Mouse (Mus musculus): ENCODE results near the gene Inpp5a. TPM values are rescaled to one million over a fixed set of nuclear protein-coding genes. Genes with fewer than 3 reads are reported as not detected.

Gene Inpp5a
- polyA plus RNA-seq (2015; fragmentation: Nextera tagmentation; extraction: Ambion mirVana), result 58.4 and 58.5 TPM in 2 replicates

DNA sequence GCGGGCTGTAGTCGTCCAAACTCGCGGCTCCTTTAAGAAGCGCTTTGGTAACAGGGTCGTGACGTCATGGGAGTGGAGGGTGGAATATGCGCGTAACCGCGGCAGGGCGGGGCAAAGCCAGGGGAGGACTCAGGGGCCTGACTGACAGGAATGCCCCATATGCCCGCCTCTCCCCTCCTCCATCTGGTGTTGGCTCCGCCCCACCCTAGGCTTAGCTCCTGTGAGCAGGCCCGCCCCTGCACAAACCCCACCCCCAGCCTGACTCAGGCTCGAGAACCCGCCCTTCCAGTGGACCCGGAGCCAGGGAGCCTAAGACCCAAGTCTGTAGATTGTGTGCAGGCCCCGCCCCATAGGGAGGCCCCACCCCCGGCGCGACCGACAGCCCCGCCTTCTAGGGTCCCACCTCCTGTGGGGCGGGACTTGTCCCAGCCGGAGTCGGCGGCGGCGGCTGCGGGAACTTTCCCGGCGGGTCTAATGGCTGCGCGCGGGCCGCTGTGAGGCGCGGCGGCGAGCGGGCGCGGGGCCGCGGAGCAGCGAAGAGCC lies at the start of gene Inpp5a:
TSS of gene Inpp5a (plus strand) at position 440 of the 543 bp plus-strand sequence.
- H3K27me3 ChIP-seq (replicated peaks), result no peaks in the 10 kb centered on the region
- WGBS, result under 1% methylated on average over 21 of the region's 47 CpGs
- H3K9ac ChIP-seq, result peak within 1 kb of the TSS; percentile 100
- peak within 1 kb of the TSS; percentile 80 for H3K4me2 ChIP-seq
- H3K27ac ChIP-seq (replicated peaks), result peak within 1 kb of the TSS; percentile 90
- H3K9me3 ChIP-seq, result no peaks in the 10 kb centered on the region
- H3K4me3 ChIP-seq, result peak within 1 kb of the TSS; percentile 88
- no peaks in the 10 kb centered on the region for H3K36me3 ChIP-seq
- H3K4me1 ChIP-seq, result peaks cover 72% of the 10 kb centered on the region
- ATAC-seq (ENCODE audit: extremely low read depth, insufficient number of reproducible peaks, low FRiP score, low TSS enrichment), result peak; percentile 94

DNA sequence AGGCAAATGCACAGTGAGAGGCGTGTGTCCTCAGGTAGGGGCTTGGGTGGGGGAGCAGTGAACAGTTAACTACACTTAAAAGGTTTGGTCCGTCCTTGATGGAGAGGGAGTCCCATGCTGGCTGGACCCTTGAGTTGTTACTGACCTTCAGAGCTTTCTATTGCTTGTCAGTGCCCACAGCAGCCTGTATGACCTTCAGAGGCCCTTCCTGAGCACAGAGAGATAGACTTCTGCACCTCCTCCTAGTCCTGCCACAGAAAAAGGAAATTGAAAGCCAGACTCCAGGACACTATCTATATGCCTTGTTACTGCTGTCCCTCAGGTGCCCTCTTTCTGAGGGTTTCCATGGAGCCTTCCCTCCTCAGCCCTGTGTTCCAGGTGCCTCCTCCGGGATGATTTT lies 49.7 kb upstream of the Inpp5a start:
- 61% methylated on average over 3 of the region's 3 CpGs for WGBS
- Histone ChIP-seq H3K4me1 (peaks cover 17% of the 10 kb centered on the region), H3K27ac (replicated peaks) (peak overlapping the region; percentile 68), H3K4me2 (no peak overlapping the region), H3K9ac (peak overlapping the region; percentile 9; the same call in 1 of the 2 replicates), H3K36me3 (no peaks in the 10 kb centered on the region), H3K4me3 (no peak overlapping the region), H3K9me3 (no peaks in the 10 kb centered on the region), H3K27me3 (replicated peaks) (no peaks in the 10 kb centered on the region)
- no peak for ATAC-seq (ENCODE audit: extremely low read depth, insufficient number of reproducible peaks, low FRiP score, low TSS enrichment)

DNA sequence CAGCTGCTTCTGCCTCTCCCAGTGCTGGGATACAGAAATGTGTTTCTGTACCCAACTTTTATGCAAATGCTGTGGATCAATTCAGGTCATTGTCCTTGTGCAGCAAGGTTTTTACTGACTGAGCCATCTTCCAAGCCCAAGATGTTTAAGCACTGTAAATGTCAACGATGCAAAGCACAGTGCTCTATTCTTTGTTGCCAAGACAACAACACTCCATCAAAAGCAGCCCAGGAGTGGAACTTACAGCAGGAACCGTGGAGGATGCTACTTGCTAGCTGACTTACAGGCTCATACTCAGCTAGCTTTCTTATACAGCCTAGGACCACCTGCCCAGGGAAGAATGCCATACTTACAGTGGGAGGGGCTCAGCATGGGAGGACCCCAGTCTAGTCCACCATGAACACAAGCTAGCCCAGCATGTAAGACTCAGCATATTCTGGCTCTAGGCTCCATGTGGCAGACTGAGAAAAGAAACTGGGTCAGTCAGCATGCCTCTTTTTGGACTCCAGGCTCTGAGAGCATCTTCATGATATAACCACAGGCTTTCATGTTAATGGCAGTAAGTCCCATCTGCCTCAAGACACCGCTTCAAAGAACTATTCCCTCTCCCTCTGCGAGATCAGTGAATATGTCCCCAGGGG lies 47.8 kb upstream of the Inpp5a start:
- Histone ChIP-seq H3K4me3 (no peak overlapping the region), H3K27ac (replicated peaks) (no peak overlapping the region), H3K4me1 (peaks cover 17% of the 10 kb centered on the region), H3K36me3 (no peaks in the 10 kb centered on the region), H3K9ac (no peak overlapping the region), H3K27me3 (replicated peaks) (no peaks in the 10 kb centered on the region), H3K4me2 (no peak overlapping the region), H3K9me3 (no peaks in the 10 kb centered on the region)
- no peak for ATAC-seq (ENCODE audit: extremely low read depth, insufficient number of reproducible peaks, low FRiP score, low TSS enrichment)
- WGBS, result 78% methylated on average over 4 of the region's 4 CpGs

DNA sequence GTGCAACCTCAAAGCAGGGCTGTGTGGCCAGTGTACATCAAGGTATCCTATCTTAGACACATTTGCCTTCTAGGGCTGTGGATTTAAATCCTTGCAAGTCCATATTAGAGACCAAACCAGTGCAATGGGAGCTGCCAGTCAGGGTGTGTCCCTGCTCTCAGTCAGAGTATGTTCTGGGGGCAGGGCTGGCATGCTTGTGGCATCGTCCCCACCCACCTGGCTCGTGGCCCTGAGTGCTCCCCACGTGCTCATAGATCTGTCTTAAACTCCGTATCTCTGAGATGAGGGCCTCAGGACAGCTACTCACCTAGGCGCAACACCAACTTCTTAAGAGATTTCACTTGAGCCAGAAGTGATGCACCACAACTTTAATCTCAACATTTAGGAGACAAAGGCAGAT lies 46.1 kb upstream of the Inpp5a start:
- no peak overlapping the region for H3K9ac ChIP-seq
- no peaks in the 10 kb centered on the region for H3K27me3 ChIP-seq (replicated peaks)
- 79% methylated on average over 5 of the region's 5 CpGs for WGBS
- no peaks in the 10 kb centered on the region for H3K9me3 ChIP-seq
- H3K4me2 ChIP-seq, result no peak overlapping the region
- peaks cover 17% of the 10 kb centered on the region for H3K4me1 ChIP-seq
- H3K27ac ChIP-seq (replicated peaks), result no peak overlapping the region
- H3K36me3 ChIP-seq, result no peaks in the 10 kb centered on the region
- H3K4me3 ChIP-seq, result no peak overlapping the region
- ATAC-seq (ENCODE audit: extremely low read depth, insufficient number of reproducible peaks, low FRiP score, low TSS enrichment), result no peak

DNA sequence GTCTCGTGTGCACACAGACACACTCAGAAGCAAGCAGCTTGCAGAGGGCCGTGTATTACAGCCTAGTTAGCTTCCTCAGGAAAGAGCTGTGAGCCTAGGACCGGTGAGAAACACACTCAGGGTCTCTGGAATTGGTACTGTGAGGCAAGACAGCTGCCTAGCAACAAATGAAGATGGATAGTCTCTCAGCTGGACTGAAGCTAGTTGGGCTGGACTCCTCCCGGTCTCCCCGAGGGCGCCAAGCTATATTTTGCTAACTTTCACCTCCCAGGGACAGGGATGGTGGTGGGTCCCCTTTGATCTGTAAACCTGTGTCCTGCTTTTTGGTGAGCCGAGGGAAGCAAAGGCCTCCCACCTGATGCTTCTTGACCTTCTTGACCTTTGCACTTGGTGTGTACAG lies 41.9 kb upstream of the Inpp5a start:
- H3K27me3 ChIP-seq (replicated peaks), result no peaks in the 10 kb centered on the region
- 65% methylated on average over 7 of the region's 7 CpGs for WGBS
- ATAC-seq (ENCODE audit: extremely low read depth, insufficient number of reproducible peaks, low FRiP score, low TSS enrichment), result no peak
- H3K36me3 ChIP-seq, result no peaks in the 10 kb centered on the region
- H3K27ac ChIP-seq (replicated peaks), result no peak overlapping the region
- peaks cover 23% of the 10 kb centered on the region for H3K4me1 ChIP-seq
- no peaks in the 10 kb centered on the region for H3K9me3 ChIP-seq
- H3K9ac ChIP-seq, result no peak overlapping the region
- H3K4me2 ChIP-seq, result no peak overlapping the region
- no peak overlapping the region for H3K4me3 ChIP-seq

DNA sequence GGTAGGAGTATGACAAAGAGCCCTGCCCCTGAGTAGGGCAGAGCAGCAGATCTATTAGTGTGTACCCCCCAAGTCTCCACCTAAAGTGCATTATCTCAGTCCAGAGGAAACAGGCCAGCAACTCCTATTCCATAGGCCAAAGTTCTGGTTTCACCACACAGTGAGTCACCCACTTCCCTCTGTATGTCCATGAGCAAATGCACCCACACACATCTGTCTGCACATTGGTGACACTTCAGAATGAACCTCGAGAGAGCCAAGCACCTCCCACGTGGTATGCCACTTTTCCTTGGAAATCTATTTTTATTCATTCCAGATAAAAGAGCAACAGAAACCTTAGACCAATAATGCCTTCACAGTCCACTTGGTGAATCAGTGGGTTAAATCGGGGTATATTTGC lies 38.3 kb upstream of the Inpp5a start:
- 33% methylated on average over 3 of the region's 3 CpGs for WGBS
- Histone ChIP-seq H3K27me3 (replicated peaks) (no peaks in the 10 kb centered on the region), H3K4me3 (no peak overlapping the region), H3K36me3 (no peaks in the 10 kb centered on the region), H3K27ac (replicated peaks) (peak overlapping the region; percentile 17), H3K9ac (no peak overlapping the region), H3K9me3 (no peaks in the 10 kb centered on the region), H3K4me1 (peaks cover 17% of the 10 kb centered on the region), H3K4me2 (no peak overlapping the region)
- ATAC-seq (ENCODE audit: extremely low read depth, insufficient number of reproducible peaks, low FRiP score, low TSS enrichment), result no peak

DNA sequence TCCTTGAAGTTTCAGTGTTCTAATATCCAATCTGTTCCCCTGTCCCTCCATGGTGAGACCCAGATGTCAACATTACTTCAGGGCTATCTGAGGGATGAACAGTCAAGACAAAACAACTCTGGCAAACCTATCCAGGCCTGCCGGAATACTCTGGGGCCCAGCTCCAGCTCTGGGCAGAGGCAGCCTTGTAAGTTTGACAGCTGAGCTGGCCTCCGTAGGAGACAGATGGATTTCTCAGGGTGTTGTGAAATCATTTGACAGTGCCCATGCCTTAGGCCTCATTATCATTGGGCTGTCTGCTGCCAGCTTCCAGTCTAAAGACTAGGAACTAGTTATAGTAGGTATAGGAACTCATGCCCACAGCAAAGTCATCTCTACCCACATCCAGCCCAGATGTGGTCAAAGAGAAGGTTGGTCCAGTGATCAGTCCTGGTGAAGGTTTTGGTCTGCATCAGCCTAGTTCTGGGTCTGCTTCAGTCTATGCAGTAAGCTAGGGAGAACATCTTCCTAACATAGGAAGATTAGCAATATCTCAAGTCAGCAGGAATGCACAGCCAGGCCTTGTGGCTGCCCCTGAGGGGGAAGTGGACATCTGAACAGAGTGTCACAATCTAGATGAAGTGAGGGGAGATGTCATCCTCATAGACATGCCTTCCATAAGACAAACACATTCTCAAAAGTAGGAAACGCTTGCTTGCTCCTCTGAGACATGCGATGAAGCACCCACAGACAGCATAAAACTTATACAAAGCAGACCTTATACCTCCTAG lies 34.4 kb upstream of the Inpp5a start:
- no peak overlapping the region for H3K4me3 ChIP-seq
- peaks cover 19% of the 10 kb centered on the region for H3K4me1 ChIP-seq
- H3K27ac ChIP-seq (replicated peaks), result no peak overlapping the region
- ATAC-seq (ENCODE audit: extremely low read depth, insufficient number of reproducible peaks, low FRiP score, low TSS enrichment), result no peak
- no peaks in the 10 kb centered on the region for H3K36me3 ChIP-seq
- H3K9me3 ChIP-seq, result no peaks in the 10 kb centered on the region
- no peak overlapping the region for H3K4me2 ChIP-seq
- WGBS, result 79% methylated on average over 4 of the region's 4 CpGs
- H3K9ac ChIP-seq, result no peak overlapping the region
- H3K27me3 ChIP-seq (replicated peaks), result no peaks in the 10 kb centered on the region

DNA sequence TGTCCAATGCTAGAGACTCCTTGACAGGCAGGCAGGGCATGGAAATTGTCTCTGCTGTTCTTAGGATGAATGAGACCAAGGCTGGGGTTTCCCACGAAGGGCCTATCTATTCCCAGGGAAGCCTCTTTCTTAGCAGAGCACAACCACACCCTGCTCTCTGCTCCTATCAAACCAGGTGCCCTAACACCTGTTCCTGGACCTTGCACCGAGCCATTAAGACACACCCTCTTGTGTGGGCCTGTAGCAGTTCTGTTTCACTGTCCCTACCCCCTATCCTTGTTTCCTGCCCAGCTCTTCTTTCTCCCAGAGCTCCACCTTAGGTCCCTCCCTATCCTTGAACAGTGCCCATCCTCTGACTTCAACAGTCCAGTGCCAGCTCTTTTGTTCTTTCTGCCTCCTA lies 31.9 kb upstream of the Inpp5a start:
- Histone ChIP-seq H3K27ac (replicated peaks) (no peak overlapping the region), H3K4me1 (peaks cover 23% of the 10 kb centered on the region), H3K9ac (no peak overlapping the region), H3K4me2 (no peak overlapping the region), H3K27me3 (replicated peaks) (no peaks in the 10 kb centered on the region), H3K4me3 (no peak overlapping the region), H3K9me3 (no peaks in the 10 kb centered on the region), H3K36me3 (no peaks in the 10 kb centered on the region)
- no peak for ATAC-seq (ENCODE audit: extremely low read depth, insufficient number of reproducible peaks, low FRiP score, low TSS enrichment)
- 64% methylated on average over 2 of the region's 2 CpGs for WGBS

DNA sequence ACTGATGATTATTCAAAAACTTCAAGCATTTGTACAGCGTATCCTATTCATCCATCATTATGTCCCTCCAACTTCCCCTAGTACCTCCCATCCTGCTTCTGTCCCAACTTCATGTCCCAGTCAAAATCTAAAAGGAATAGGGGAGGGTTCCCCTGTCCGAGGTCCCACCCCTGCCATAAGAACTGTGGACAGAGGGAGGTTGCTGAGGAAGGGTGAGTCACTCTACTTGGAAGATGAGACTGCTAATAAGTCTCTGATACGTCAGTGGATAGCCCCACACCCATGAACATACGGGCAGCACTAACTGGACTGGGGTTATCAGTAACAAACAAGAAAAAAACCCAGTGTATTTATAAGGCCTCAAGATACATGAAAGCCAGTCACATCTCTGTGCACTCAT lies 29.0 kb upstream of the Inpp5a start:
- H3K4me3 ChIP-seq, result no peak overlapping the region
- no peaks in the 10 kb centered on the region for H3K9me3 ChIP-seq
- no peaks in the 10 kb centered on the region for H3K27me3 ChIP-seq (replicated peaks)
- no peak for ATAC-seq (ENCODE audit: extremely low read depth, insufficient number of reproducible peaks, low FRiP score, low TSS enrichment)
- WGBS, result 54% methylated on average over 4 of the region's 4 CpGs
- H3K4me2 ChIP-seq, result no peak overlapping the region
- H3K4me1 ChIP-seq, result peaks cover 52% of the 10 kb centered on the region
- no peak overlapping the region for H3K9ac ChIP-seq
- peak overlapping the region; percentile 53; the same call in 1 of the 2 replicates for H3K27ac ChIP-seq (replicated peaks)
- H3K36me3 ChIP-seq, result no peaks in the 10 kb centered on the region

DNA sequence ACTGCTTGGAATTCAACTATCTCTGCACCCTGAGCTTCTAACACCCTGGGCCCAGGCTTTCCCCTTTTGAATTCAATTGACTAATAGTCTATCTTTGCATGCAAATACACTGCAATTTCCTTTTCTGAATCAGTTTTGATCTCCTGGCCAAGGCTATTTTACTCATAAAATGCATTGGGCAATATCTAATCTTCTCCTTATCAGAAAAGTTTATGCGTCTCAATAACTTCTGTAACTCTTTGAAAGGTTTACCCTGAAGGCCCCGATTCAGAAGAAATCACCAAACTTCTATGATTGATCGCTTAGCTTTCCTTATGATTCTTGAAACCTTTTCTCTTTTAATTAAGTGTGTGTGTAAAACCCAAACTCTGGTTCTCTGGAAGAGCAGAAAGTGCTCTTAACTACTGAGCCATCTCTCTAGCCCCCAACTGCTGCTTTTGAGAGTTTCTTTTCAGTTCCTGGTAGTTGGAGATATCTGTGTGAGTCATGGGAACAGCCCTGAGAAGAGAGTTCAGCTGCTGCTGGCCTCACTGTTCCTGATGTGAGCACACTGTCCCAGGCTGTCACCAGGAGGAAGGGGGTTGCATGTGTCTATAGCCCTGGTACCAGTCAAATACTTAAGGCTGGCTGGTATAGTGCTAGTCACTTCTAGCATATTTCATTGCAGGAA lies 27.9 kb upstream of the Inpp5a start:
- no peaks in the 10 kb centered on the region for H3K9me3 ChIP-seq
- H3K27me3 ChIP-seq (replicated peaks), result no peaks in the 10 kb centered on the region
- peak overlapping the region; percentile 53; the same call in 1 of the 2 replicates for H3K27ac ChIP-seq (replicated peaks)
- H3K36me3 ChIP-seq, result no peaks in the 10 kb centered on the region
- no peak overlapping the region for H3K4me3 ChIP-seq
- 63% methylated on average over 3 of the region's 3 CpGs for WGBS
- no peak for ATAC-seq (ENCODE audit: extremely low read depth, insufficient number of reproducible peaks, low FRiP score, low TSS enrichment)
- H3K9ac ChIP-seq, result no peak overlapping the region
- H3K4me2 ChIP-seq, result no peak overlapping the region
- peaks cover 63% of the 10 kb centered on the region for H3K4me1 ChIP-seq

DNA sequence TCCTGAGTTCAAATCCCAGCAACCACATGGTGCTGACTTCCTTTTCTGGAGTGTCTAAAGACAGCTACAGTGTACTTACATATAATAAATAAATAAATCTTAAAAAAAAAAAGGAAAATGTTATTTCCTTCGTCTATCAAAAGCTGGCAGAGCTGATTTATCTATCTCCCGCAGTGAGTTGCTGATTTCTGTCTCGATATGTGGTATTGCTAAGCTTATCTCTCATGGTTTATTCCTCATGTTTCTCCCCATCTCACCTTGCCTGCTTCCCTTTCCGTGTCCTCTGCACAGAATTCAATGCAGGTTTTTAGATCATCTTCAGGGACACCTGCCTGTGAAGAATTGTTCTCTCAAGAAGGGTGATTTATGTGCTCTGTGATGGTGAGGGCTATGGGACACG lies 27.1 kb upstream of the Inpp5a start:
- Histone ChIP-seq H3K4me1 (peaks cover 71% of the 10 kb centered on the region), H3K9ac (no peak overlapping the region), H3K27me3 (replicated peaks) (no peaks in the 10 kb centered on the region), H3K36me3 (no peaks in the 10 kb centered on the region), H3K9me3 (no peaks in the 10 kb centered on the region), H3K4me3 (no peak overlapping the region), H3K4me2 (no peak overlapping the region), H3K27ac (replicated peaks) (no peak overlapping the region)
- ATAC-seq (ENCODE audit: extremely low read depth, insufficient number of reproducible peaks, low FRiP score, low TSS enrichment), result no peak
- 80% methylated on average over 5 of the region's 5 CpGs for WGBS

Measured in heart, embryonic 13.5 days (tissue).